Mouse (Mus musculus) stomach, embryonic 16.5 days (tissue): ENCODE results near the gene Gkn1. TPM values are rescaled to one million over a fixed set of nuclear protein-coding genes. Genes with fewer than 3 reads are reported as not detected.

ENCODE experiments used
- ATAC-seq: fragments of 200-750 bp; cut with Nextera tagmentation; 2 replicates; pipeline ENCODE4 v1.8.0; 2017; ENCODE audit warnings: moderate number of reproducible peaks, moderate TSS enrichment; ENCODE audit not compliant: insufficient read depth, low FRiP score
- H3K27ac ChIP-seq: fragments of 300-500 bp; sonication (generic); 2 replicates; pipeline ENCODE4 v1.5.1; 2014; ENCODE audit warnings: low read length
- H3K27me3 ChIP-seq: fragments of 300-500 bp; sonication (generic); 2 replicates; pipeline ENCODE4 v1.6.1; 2014; ENCODE audit warnings: low read length, control low read depth, mixed read lengths; ENCODE audit not compliant: control insufficient read depth, insufficient read depth
- H3K36me3 ChIP-seq: fragments of 300-500 bp; sonication (generic); 2 replicates; pipeline ENCODE4 v1.6.1; 2014; ENCODE audit warnings: low read length; ENCODE audit not compliant: control insufficient read depth, insufficient read depth
- H3K4me1 ChIP-seq: fragments of 300-500 bp; sonication (generic); 2 replicates; pipeline ENCODE4 v1.6.1; 2014; ENCODE audit warnings: low read length, control low read depth, mixed read lengths; ENCODE audit not compliant: control insufficient read depth, insufficient read depth
- H3K4me2 ChIP-seq: fragments of 300-500 bp; sonication (generic); 2 replicates; pipeline ENCODE4 v1.6.1; 2014; ENCODE audit warnings: low read depth, low read length, mixed read lengths
- H3K4me3 ChIP-seq: fragments of 300-500 bp; sonication (generic); replicated peaks from 2 replicates; pipeline ENCODE4 v1.5.1; 2014; ENCODE audit warnings: mild to moderate bottlenecking, low read length
- H3K9ac ChIP-seq: fragments of 300-500 bp; sonication (generic); 2 replicates; pipeline ENCODE4 v1.6.1; 2014; ENCODE audit warnings: low read length
- H3K9me3 ChIP-seq: fragments of 300-500 bp; sonication (generic); replicated peaks from 2 replicates; pipeline ENCODE4 v1.6.1; 2016; ENCODE audit warnings: low read length, control low read depth; ENCODE audit not compliant: control insufficient read depth
- WGBS: fragments of 180-500 bp; shearing (Covaris S2); extraction: QIAGEN DNeasy Blood & Tissue Kit; methylation state at CpG from one replicate; pipeline ENCODE4 v1.1.7; 2014; 5-methylcytosine and 5-hydroxymethylcytosine counted together
- polyA plus RNA-seq: library from polyadenylated mRNA; unstranded; fragments of >200 nt; fragmentation: Nextera tagmentation; extraction: Ambion mirVana; gene quantifications from 2 replicates; pipeline ENCODE4 v1.2.1, GENCODE M21; 2015

The Gkn1 gene
- polyA plus RNA-seq, 1 experiment from 2014 or later = 6.3 TPM

- H3K9ac ChIP-seq = no peak overlapping the region
- H3K27me3 ChIP-seq = no peaks in the 10 kb centered on the region
- no peaks in the 10 kb centered on the region for H3K36me3 ChIP-seq
- 0 out of 2 replicates have a peak overlapping the region, but pooled peaks have one; percentile 27 for H3K4me3 ChIP-seq
- H3K4me2 ChIP-seq = peak overlapping the region; percentile 76
- WGBS = 35% methylated on average over 2 of the region's 2 CpGs
- peaks cover 28% of the 10 kb centered on the region for H3K4me1 ChIP-seq
- ATAC-seq = no peak
- H3K9me3 ChIP-seq = no peaks in the 10 kb centered on the region
- H3K27ac ChIP-seq = no peak overlapping the region
Measured at GRCm38 (mm10) chr6:87332380-87332779, 18.4 kb downstream of the Gkn1 start.

- H3K4me1 ChIP-seq = peaks cover 25% of the 10 kb centered on the region; the same call in 1 of the 2 replicates
- H3K9me3 ChIP-seq = no peaks in the 10 kb centered on the region
- no peaks in the 10 kb centered on the region for H3K36me3 ChIP-seq
- H3K4me3 ChIP-seq = no peak overlapping the region
- H3K27me3 ChIP-seq = no peaks in the 10 kb centered on the region
- WGBS = 77% methylated on average over 22 of the region's 22 CpGs
- H3K4me2 ChIP-seq = no peak overlapping the region
- no peak overlapping the region for H3K27ac ChIP-seq
- no peak overlapping the region for H3K9ac ChIP-seq
- ATAC-seq = no peak
Measured at GRCm38 (mm10) chr6:87328265-87329173, 22.2 kb downstream of the Gkn1 start.

GRCm38 (mm10) chr6:87326932-87327331 is 23.8 kb downstream of the Gkn1 start:
- H3K4me2 ChIP-seq = no peak overlapping the region
- no peak for ATAC-seq
- no peak overlapping the region for H3K4me3 ChIP-seq
- no peaks in the 10 kb centered on the region for H3K36me3 ChIP-seq
- H3K4me1 ChIP-seq = peaks cover 20% of the 10 kb centered on the region; the same call in 1 of the 2 replicates
- H3K27ac ChIP-seq = no peak overlapping the region
- no peaks in the 10 kb centered on the region for H3K27me3 ChIP-seq
- H3K9ac ChIP-seq = no peak overlapping the region
- H3K9me3 ChIP-seq = no peaks in the 10 kb centered on the region
- WGBS = 93% methylated on average over 2 of the region's 2 CpGs

GRCm38 (mm10) chr6:87323381-87323780 is 27.4 kb downstream of the Gkn1 start:
- H3K4me2 ChIP-seq = no peak overlapping the region
- 81% methylated on average over 2 of the region's 2 CpGs for WGBS
- H3K9ac ChIP-seq = no peak overlapping the region
- no peaks in the 10 kb centered on the region for H3K9me3 ChIP-seq
- no peak for ATAC-seq
- 0 out of 2 replicates have a peak, but pooled peaks cover 5% of the 10 kb centered on the region for H3K4me1 ChIP-seq
- no peak overlapping the region for H3K4me3 ChIP-seq
- H3K27me3 ChIP-seq = no peaks in the 10 kb centered on the region
- H3K36me3 ChIP-seq = no peaks in the 10 kb centered on the region
- H3K27ac ChIP-seq = no peak overlapping the region

GRCm38 (mm10) chr6:87318651-87319050 is 32.1 kb downstream of the Gkn1 start:
- Histone ChIP-seq H3K9ac (no peak overlapping the region), H3K4me2 (no peak overlapping the region), H3K36me3 (no peaks in the 10 kb centered on the region), H3K4me1 (no peaks in the 10 kb centered on the region), H3K4me3 (no peak overlapping the region), H3K27ac (no peak overlapping the region), H3K27me3 (no peaks in the 10 kb centered on the region), H3K9me3 (no peaks in the 10 kb centered on the region)
- WGBS = 92% methylated on average over 7 of the region's 7 CpGs
- no peak for ATAC-seq

- no peaks in the 10 kb centered on the region for H3K36me3 ChIP-seq
- no peaks in the 10 kb centered on the region for H3K4me1 ChIP-seq
- no peaks in the 10 kb centered on the region for H3K27me3 ChIP-seq
- no peak overlapping the region for H3K9ac ChIP-seq
- no peak overlapping the region for H3K27ac ChIP-seq
- H3K4me2 ChIP-seq = no peak overlapping the region
- H3K4me3 ChIP-seq = no peak overlapping the region
- no peaks in the 10 kb centered on the region for H3K9me3 ChIP-seq
- no peak for ATAC-seq
- 84% methylated on average over 8 of the region's 8 CpGs for WGBS
Measured at GRCm38 (mm10) chr6:87316966-87317365, 33.8 kb downstream of the Gkn1 start.

GRCm38 (mm10) chr6:87312761-87313160 is 38.0 kb downstream of the Gkn1 start:
- no peaks in the 10 kb centered on the region for H3K27me3 ChIP-seq
- WGBS = 62% methylated on average over 4 of the region's 4 CpGs
- no peak for ATAC-seq

GRCm38 (mm10) chr6:87304486-87304885 is 46.3 kb downstream of the Gkn1 start:
- Histone ChIP-seq H3K4me3 (no peak overlapping the region), H3K9me3 (no peaks in the 10 kb centered on the region), H3K9ac (no peak overlapping the region), H3K27ac (no peak overlapping the region), H3K4me2 (no peak overlapping the region), H3K4me1 (no peaks in the 10 kb centered on the region), H3K27me3 (no peaks in the 10 kb centered on the region), H3K36me3 (no peaks in the 10 kb centered on the region)
- ATAC-seq = no peak
- WGBS = 88% methylated on average over 8 of the region's 8 CpGs

More at GRCm38 (mm10) chr6:87312761-87313160, 38.0 kb downstream of the Gkn1 start:
- H3K9ac ChIP-seq = no peak overlapping the region
- no peak overlapping the region for H3K4me2 ChIP-seq
- no peak overlapping the region for H3K27ac ChIP-seq
- H3K36me3 ChIP-seq = no peaks in the 10 kb centered on the region
- no peaks in the 10 kb centered on the region for H3K9me3 ChIP-seq
- no peaks in the 10 kb centered on the region for H3K4me1 ChIP-seq
- no peak overlapping the region for H3K4me3 ChIP-seq

- 68% methylated on average over 5 of the region's 5 CpGs for WGBS
- no peaks in the 10 kb centered on the region for H3K9me3 ChIP-seq
- H3K9ac ChIP-seq = no peak overlapping the region
- H3K4me3 ChIP-seq = no peak overlapping the region
- no peak overlapping the region for H3K4me2 ChIP-seq
- H3K36me3 ChIP-seq = no peaks in the 10 kb centered on the region
- no peaks in the 10 kb centered on the region for H3K27me3 ChIP-seq
- ATAC-seq = no peak
- H3K27ac ChIP-seq = no peak overlapping the region
- H3K4me1 ChIP-seq = no peaks in the 10 kb centered on the region
Measured at GRCm38 (mm10) chr6:87302746-87303145, 48.0 kb downstream of the Gkn1 start.
